Mouse (Mus musculus): ENCODE data around the gene Fam71f2. TPM values are rescaled to one million over a fixed set of nuclear protein-coding genes. Genes with fewer than 3 reads are reported as not detected.
A peak's percentile ranks its signal among the peaks of the same experiment; 100 is the strongest.

Fam71f2 gene
- polyA plus RNA-seq, 1 experiment = not detected

DNA sequence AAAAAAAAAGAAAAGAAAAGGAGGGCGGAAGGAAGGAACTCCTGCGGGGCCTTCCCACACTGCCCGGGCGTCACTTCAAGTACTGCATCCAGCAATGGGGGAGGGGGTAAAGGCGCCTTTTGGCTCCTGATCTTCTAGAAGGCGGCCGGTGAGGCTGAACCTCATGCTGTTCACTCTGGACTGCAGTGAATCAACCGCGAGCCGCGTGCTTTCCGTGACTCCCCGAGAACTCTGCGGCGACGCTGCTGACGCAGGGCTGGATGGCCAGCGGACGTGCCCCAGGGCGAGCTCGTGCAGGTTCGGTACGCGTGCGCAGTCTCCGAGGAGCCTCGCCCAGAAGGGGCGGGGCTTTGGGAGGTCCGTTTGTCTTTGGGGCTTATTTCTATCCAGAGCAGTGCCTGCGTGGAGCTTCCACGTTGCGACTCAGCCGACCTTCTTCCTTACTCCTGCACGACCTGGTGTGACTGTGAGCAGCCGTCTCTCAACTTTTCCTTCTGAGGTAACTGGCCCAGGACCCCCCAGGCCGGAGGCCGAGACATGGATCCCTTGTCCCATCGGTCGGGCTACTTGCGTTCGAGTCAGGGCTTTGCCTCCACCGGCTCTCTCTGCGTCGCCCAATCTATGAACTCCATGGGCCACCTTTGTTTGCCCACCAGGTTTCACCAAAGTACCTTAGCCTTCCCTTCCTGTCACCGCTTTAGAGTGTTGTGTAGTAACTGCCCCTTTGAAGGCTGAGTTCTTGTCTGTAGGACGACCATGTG is 6.9 kb upstream of the Fam71f2 start, which contains the start of gene Hilpda:
TSS of gene Hilpda (plus strand) at position 177 of the 761 bp plus-strand sequence.
- Histone ChIP-seq H3K4me1 (ENCODE audit: control insufficient read depth, insufficient read depth, low read length) (peaks cover 12% of the 10 kb centered on the region), H3K4me3 (ENCODE audit: insufficient read depth, low read length) (peak within 1 kb of the TSS; percentile 77), H3K27ac (ENCODE audit: insufficient read depth, low read depth, low read length) (peak within 1 kb of the TSS; percentile 81)
- no peak for TF ChIP-seq CTCF (IDR thresholded peaks at IDR 0.05; ENCODE audit: low read depth, low read length)
- TF ChIP-seq POLR2A (IDR thresholded peaks at IDR 0.05; ENCODE audit: borderline replicate concordance, low read depth, low read length) = no peak

DNA sequence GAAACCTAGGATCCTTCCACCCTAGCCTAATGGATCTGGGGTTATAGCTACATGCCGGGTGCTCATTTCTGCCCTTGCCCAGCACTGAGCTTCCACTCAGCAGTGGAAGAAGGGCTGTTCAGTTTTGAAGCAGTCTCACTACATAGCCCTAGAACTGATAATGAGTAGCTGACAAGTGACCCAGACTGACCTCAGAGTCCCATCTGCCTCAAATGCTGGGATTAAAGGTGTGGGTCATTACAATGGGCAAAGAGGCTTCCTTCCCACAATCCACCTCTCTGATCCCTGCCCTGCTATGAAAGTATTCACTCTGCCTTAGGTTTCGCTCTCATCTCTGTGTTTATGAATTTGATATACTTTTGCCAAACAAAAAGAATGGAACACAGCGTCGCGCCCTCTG is 2.6 kb upstream of the Fam71f2 start:
- Histone ChIP-seq H3K27ac (ENCODE audit: insufficient read depth, low read depth, low read length) (no peak overlapping the region), H3K4me1 (ENCODE audit: control insufficient read depth, insufficient read depth, low read length) (peaks cover 6% of the 10 kb centered on the region), H3K4me3 (ENCODE audit: insufficient read depth, low read length) (no peak overlapping the region)
- TF ChIP-seq POLR2A (IDR thresholded peaks at IDR 0.05; ENCODE audit: borderline replicate concordance, low read depth, low read length) (no peak), CTCF (IDR thresholded peaks at IDR 0.05; ENCODE audit: low read depth, low read length) (no peak)

DNA sequence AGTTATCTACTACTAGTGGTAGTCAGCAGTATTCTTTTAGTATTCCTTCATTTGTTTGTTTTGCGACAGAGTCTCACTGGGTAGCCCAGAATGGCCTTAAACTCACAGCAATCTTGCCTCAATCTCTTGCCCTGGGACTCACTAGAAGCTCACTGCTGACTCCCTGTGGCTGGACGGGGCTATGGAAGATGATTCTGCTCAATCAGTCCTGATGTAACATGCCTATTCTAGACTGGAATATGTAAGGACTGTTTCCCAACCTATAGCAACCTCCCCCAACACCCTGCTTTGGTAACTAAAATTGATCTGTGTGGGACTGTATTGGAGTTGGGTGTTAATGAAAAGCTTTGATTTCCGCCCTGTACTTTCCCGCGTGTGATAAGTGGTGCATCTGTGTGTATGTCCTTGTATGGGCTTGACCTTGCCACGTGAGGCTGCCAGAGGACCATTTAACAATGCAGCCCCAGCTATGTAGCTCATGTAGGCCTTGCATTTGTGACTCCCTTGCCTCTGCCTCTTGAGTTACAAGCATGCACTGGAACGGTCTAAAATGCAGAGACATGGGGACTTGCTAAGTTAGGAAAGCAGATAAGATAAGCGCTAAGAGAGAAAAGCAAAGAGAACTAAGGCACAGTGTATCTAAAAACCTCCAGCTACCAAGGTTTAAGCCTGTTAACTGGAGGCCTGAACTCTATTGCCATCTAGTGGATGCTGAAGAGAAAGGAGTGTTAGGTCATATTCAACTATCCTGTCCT is 703 bp upstream of the Fam71f2 start:
- H3K4me1 ChIP-seq (ENCODE audit: control insufficient read depth, insufficient read depth, low read length) = peaks cover 5% of the 10 kb centered on the region
- TF ChIP-seq CTCF (IDR thresholded peaks at IDR 0.05; ENCODE audit: low read depth, low read length) (0 out of 2 replicates have a peak, but pooled peaks have one; percentile 29), POLR2A (IDR thresholded peaks at IDR 0.05; ENCODE audit: borderline replicate concordance, low read depth, low read length) (no peak)
- H3K4me3 ChIP-seq (ENCODE audit: insufficient read depth, low read length) = no peak overlapping the region
- no peak overlapping the region for H3K27ac ChIP-seq (ENCODE audit: insufficient read depth, low read depth, low read length)

DNA sequence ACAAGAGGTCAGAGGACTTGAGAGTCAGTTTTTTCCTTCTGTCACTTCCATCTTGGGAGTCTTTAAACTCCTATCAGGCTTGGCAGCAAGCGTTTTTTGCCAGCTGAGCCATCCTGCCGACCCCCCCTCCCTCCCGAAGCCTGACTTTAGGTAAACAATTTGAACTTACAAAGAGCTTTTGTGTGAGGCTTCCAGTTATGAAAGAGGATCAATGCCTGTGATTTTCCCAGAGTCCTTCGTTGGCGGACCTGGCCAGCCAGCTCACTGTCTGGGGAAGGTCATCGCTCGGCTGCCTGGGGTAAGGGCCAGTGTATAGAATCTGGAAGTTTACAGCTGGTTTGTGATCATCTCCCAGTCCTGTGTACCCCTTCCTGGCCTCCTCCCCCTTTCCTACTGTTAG is 1.3 kb downstream of the Fam71f2 start:
- no peak overlapping the region for H3K4me3 ChIP-seq (ENCODE audit: insufficient read depth, low read length)
- no peak for TF ChIP-seq CTCF (IDR thresholded peaks at IDR 0.05; ENCODE audit: low read depth, low read length)
- TF ChIP-seq POLR2A (IDR thresholded peaks at IDR 0.05; ENCODE audit: borderline replicate concordance, low read depth, low read length) = no peak
- no peaks in the 10 kb centered on the region for H3K4me1 ChIP-seq (ENCODE audit: control insufficient read depth, insufficient read depth, low read length)
- no peak overlapping the region for H3K27ac ChIP-seq (ENCODE audit: insufficient read depth, low read depth, low read length)

DNA sequence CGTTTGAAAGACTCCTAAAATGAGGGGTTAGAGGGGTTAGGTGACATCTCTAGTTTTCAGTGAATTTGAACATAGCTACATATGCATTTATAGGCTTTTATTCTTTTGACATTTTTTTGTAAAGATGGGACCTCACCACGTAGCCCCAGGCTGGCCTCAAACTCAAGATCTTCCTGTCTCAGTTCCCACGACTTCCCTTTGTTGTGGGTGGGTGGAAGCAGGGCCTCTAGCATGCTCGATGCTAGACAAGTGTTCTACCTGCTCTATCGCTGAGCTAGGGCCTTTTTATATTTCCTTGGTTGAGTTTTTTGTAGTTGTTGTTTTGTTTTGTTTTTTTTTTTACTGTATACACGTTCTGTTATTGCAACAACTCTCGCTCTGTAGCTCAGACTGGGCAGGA is 7.5 kb downstream of the Fam71f2 start:
- no peak overlapping the region for H3K4me3 ChIP-seq (ENCODE audit: insufficient read depth, low read length)
- no peaks in the 10 kb centered on the region for H3K4me1 ChIP-seq (ENCODE audit: control insufficient read depth, insufficient read depth, low read length)
- no peak for TF ChIP-seq CTCF (IDR thresholded peaks at IDR 0.05; ENCODE audit: low read depth, low read length)
- TF ChIP-seq POLR2A (IDR thresholded peaks at IDR 0.05; ENCODE audit: borderline replicate concordance, low read depth, low read length) = no peak
- H3K27ac ChIP-seq (ENCODE audit: insufficient read depth, low read depth, low read length) = no peak overlapping the region

DNA sequence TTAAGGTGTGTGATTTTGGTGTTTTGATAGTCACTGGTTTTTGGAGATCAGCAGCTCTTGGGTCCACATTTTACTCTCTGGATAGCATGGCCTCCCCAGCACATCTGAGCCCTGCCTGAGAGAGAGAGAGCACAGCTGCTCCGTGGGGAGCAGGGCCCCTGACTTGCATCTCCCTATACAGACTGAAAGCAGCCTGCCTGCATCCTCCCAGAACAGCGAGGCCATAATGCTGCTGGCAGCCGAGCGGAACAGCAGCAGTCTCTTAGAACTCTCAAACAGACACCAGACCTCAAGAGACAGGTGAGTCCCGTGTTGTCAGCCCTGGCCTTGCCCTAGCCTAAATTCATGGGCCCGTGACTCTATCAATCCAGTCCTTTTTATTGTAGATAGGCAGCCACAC is 8.1 kb downstream of the Fam71f2 start:
- no peak for TF ChIP-seq POLR2A (IDR thresholded peaks at IDR 0.05; ENCODE audit: borderline replicate concordance, low read depth, low read length)
- no peak for TF ChIP-seq CTCF (IDR thresholded peaks at IDR 0.05; ENCODE audit: low read depth, low read length)
- H3K27ac ChIP-seq (ENCODE audit: insufficient read depth, low read depth, low read length) = no peak overlapping the region
- H3K4me1 ChIP-seq (ENCODE audit: control insufficient read depth, insufficient read depth, low read length) = no peaks in the 10 kb centered on the region
- no peak overlapping the region for H3K4me3 ChIP-seq (ENCODE audit: insufficient read depth, low read length)

DNA sequence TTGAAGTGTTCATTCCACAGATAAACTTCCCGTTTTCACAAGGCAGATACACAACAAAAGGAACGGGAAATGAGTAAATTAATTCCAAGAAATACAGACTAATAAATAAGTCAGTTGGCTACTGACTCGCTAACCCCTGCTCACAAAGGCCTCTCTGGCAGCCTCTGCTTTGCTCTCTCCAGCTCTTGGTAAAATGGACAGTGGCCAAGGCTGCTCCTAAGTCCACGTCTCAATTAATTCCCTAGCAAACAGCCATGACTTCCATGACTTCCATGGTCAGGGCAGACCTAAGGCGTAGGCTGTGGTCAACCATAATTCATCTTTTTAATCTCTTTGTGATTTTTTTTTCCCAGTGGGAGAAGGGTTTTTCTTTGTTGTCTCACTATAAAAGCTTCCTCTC is 8.6 kb downstream of the Fam71f2 start:
- H3K27ac ChIP-seq (ENCODE audit: insufficient read depth, low read depth, low read length) = no peak overlapping the region
- TF ChIP-seq CTCF (IDR thresholded peaks at IDR 0.05; ENCODE audit: low read depth, low read length) (no peak), POLR2A (IDR thresholded peaks at IDR 0.05; ENCODE audit: borderline replicate concordance, low read depth, low read length) (no peak)
- H3K4me3 ChIP-seq (ENCODE audit: insufficient read depth, low read length) = no peak overlapping the region
- H3K4me1 ChIP-seq (ENCODE audit: control insufficient read depth, insufficient read depth, low read length) = no peaks in the 10 kb centered on the region

DNA sequence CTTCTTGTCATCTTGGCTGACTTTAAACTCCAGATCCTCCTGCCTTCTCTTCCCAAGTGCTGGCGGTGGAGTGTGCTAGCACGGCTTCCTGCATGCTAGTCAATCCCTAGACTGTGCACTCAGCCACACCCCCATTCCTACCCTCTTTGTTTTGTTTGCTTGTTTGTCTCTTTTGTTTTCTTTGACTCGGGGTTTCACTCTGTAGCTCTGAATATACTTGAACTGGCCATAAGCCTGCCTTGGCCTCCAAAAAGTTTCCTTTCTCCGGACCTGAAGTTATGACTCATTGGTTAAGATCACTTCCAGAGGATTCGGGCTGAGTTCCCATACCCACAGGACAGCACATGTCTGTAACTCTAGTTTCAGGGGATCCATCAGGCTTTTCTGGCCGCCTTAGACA is 9.3 kb downstream of the Fam71f2 start:
- H3K4me1 ChIP-seq (ENCODE audit: control insufficient read depth, insufficient read depth, low read length) = no peaks in the 10 kb centered on the region
- TF ChIP-seq CTCF (IDR thresholded peaks at IDR 0.05; ENCODE audit: low read depth, low read length) (no peak), POLR2A (IDR thresholded peaks at IDR 0.05; ENCODE audit: borderline replicate concordance, low read depth, low read length) (no peak)
- H3K27ac ChIP-seq (ENCODE audit: insufficient read depth, low read depth, low read length) = no peak overlapping the region
- no peak overlapping the region for H3K4me3 ChIP-seq (ENCODE audit: insufficient read depth, low read length)

DNA sequence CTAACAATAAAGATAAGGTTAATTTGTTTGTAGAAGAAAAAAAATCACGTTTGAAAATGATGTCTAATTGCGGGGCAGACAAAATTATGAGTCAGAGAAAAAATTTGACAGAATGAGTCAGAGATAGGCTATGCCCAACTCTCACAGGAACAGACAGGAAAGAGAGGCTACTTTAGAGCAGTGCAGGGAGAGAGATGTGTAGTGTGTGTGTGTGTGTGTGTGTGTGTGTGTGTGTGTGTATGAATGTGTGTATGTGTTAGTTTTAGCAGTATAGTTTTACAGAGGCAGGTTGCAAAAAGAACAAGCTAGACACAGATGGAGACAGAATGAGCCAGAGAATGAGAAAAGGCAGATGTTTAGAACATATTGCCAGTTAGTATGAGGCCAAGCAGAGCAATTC is 19.7 kb downstream of the Fam71f2 start:
- TF ChIP-seq POLR2A (IDR thresholded peaks at IDR 0.05; ENCODE audit: borderline replicate concordance, low read depth, low read length) (no peak), CTCF (IDR thresholded peaks at IDR 0.05; ENCODE audit: low read depth, low read length) (no peak)
- Histone ChIP-seq H3K4me3 (ENCODE audit: insufficient read depth, low read length) (no peak overlapping the region), H3K27ac (ENCODE audit: insufficient read depth, low read depth, low read length) (no peak overlapping the region), H3K4me1 (ENCODE audit: control insufficient read depth, insufficient read depth, low read length) (peaks cover 8% of the 10 kb centered on the region)

DNA sequence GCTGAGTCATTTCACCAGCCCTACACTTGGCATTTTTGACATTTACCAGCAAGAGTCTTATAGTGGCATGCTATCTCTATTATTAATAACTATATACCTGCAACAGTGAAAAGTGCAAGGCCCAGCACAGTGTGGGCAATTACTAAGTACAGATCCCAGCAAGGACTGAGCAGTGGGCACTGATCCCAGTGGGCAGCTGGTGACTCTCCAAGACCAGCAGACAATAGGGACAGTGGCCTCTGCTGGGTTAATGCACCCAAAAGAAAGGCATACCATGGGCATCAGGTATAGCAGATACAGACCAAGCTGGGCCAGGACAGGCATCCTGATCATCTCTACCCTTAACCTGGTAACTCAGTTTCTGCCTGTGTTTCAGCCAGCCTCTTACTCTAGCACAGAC is 23.9 kb downstream of the Fam71f2 start:
- Histone ChIP-seq H3K27ac (ENCODE audit: insufficient read depth, low read depth, low read length) (no peak overlapping the region), H3K4me3 (ENCODE audit: insufficient read depth, low read length) (no peak overlapping the region), H3K4me1 (ENCODE audit: control insufficient read depth, insufficient read depth, low read length) (peaks cover 8% of the 10 kb centered on the region)
- TF ChIP-seq POLR2A (IDR thresholded peaks at IDR 0.05; ENCODE audit: borderline replicate concordance, low read depth, low read length) (no peak), CTCF (IDR thresholded peaks at IDR 0.05; ENCODE audit: low read depth, low read length) (no peak)
